Mouse (Mus musculus): ENCODE data around the gene Gpd2.

- TF ChIP-seq TBP (conservative IDR thresholded peaks at IDR 0.05; ENCODE audit: low read depth, low read length) (no peak), CTCF (conservative IDR thresholded peaks at IDR 0.05 in 1 of 2, IDR thresholded peaks at IDR 0.05 in 1 of 2; ENCODE audit: low read depth in 2 of 2, low read length in 2 of 2) (no peak), POLR2AphosphoS2 (IDR thresholded peaks at IDR 0.05; ENCODE audit: low read depth, low read length) (no peak), MAX (IDR thresholded peaks at IDR 0.05; ENCODE audit: low read length) (no peak), GABPA (IDR thresholded peaks at IDR 0.05; ENCODE audit: insufficient replicate concordance, low read depth, low read length) (no peak), HCFC1 (IDR thresholded peaks at IDR 0.05; ENCODE audit: low read depth, low read length) (no peak), EP300 (IDR thresholded peaks at IDR 0.05; ENCODE audit: low read length) (0 out of 2 replicates have a peak, but pooled peaks have one; percentile 14), TCF12 (IDR thresholded peaks at IDR 0.05; ENCODE audit: low read depth, low read length) (no peak), POLR2A (IDR thresholded peaks at IDR 0.05; ENCODE audit: low read depth, low read length) (no peak)
Measured at GRCm38 (mm10) chr2:57353722-57354432, 116.4 kb downstream of the Gpd2 start.
